Mouse (Mus musculus): ENCODE measurements at regions not wholly inside any gene's neighbourhood (a gene's known extent, or its start where the extent isn't known, plus 50 kb on each side); places are given as distances from the start of the nearest gene placed in this dataset.

GRCm38 (mm10) chr14:102302826-102303225, 573.1 kb downstream of the Lmo7 start:
- no peak overlapping the region for H3K9ac ChIP-seq (replicated peaks)
- no peaks in the 10 kb centered on the region for H3K9me3 ChIP-seq (ENCODE audit: control insufficient read depth, low read length)
- no peaks in the 10 kb centered on the region for H3K27me3 ChIP-seq (ENCODE audit: control insufficient read depth, insufficient read depth, low read length)
- DNase-seq (ENCODE audit: low read depth in 3 of 3, low spot score in 3 of 3) (no peak), ATAC-seq (ENCODE audit: insufficient read depth) (no peak)
- 42% methylated on average over 2 of the region's 2 CpGs for WGBS (ENCODE audit: insufficient replicate concordance)
- H3K4me1 ChIP-seq (replicated peaks; ENCODE audit: control insufficient read depth in 2 of 2, insufficient read depth in 2 of 2, low read length in 1 of 2) = no peaks in the 10 kb centered on the region
- H3K36me3 ChIP-seq (replicated peaks; ENCODE audit: control insufficient read depth, insufficient read depth, low read depth) = no peaks in the 10 kb centered on the region
- no peak overlapping the region for H3K4me3 ChIP-seq (ENCODE audit: insufficient read depth in 1 of 2, low read depth in 2 of 2, low read length in 2 of 2)
- H3K27ac ChIP-seq = no peak overlapping the region
- no peak overlapping the region for H3K4me2 ChIP-seq (ENCODE audit: low read depth)
- TF ChIP-seq EP300 (IDR thresholded peaks at IDR 0.05; ENCODE audit: low read depth) (no peak), CTCF (IDR thresholded peaks at IDR 0.05; ENCODE audit: low read depth) (no peak)

- no peak overlapping the region for H3K9ac ChIP-seq (replicated peaks)
- no peaks in the 10 kb centered on the region for H3K36me3 ChIP-seq (replicated peaks; ENCODE audit: control insufficient read depth, insufficient read depth, low read depth)
- ATAC-seq (ENCODE audit: insufficient read depth) = no peak
- H3K27ac ChIP-seq = no peak overlapping the region
- TF ChIP-seq CTCF (IDR thresholded peaks at IDR 0.05; ENCODE audit: low read depth) = no peak
- no peak for TF ChIP-seq EP300 (IDR thresholded peaks at IDR 0.05; ENCODE audit: low read depth)
- H3K9me3 ChIP-seq (ENCODE audit: control insufficient read depth, low read length) = no peaks in the 10 kb centered on the region
- no peak overlapping the region for H3K4me2 ChIP-seq (ENCODE audit: low read depth)
- H3K4me1 ChIP-seq (replicated peaks; ENCODE audit: control insufficient read depth in 2 of 2, insufficient read depth in 2 of 2, low read length in 1 of 2) = no peaks in the 10 kb centered on the region
- no peak overlapping the region for H3K4me3 ChIP-seq (ENCODE audit: insufficient read depth in 1 of 2, low read depth in 2 of 2, low read length in 2 of 2)
- no peak for DNase-seq (ENCODE audit: low read depth in 3 of 3, low spot score in 3 of 3)
- WGBS (ENCODE audit: insufficient replicate concordance) = 69% methylated on average over 6 of the region's 6 CpGs
- H3K27me3 ChIP-seq (ENCODE audit: control insufficient read depth, insufficient read depth, low read length) = no peaks in the 10 kb centered on the region
Observed at GRCm38 (mm10) chr14:102300251-102300650, 570.5 kb downstream of the Lmo7 start.

- no peak for DNase-seq (ENCODE audit: low read depth in 3 of 3, low spot score in 3 of 3)
- WGBS (ENCODE audit: insufficient replicate concordance) = 69% methylated on average over 1 of the region's 1 CpGs
- H3K36me3 ChIP-seq (replicated peaks; ENCODE audit: control insufficient read depth, insufficient read depth, low read depth) = no peaks in the 10 kb centered on the region
- no peak overlapping the region for H3K4me2 ChIP-seq (ENCODE audit: low read depth)
- no peaks in the 10 kb centered on the region for H3K4me1 ChIP-seq (replicated peaks; ENCODE audit: control insufficient read depth in 2 of 2, insufficient read depth in 2 of 2, low read length in 1 of 2)
- no peak overlapping the region for H3K27ac ChIP-seq
- no peak overlapping the region for H3K9ac ChIP-seq (replicated peaks)
- no peak for TF ChIP-seq CTCF (IDR thresholded peaks at IDR 0.05; ENCODE audit: low read depth)
- no peak for TF ChIP-seq EP300 (IDR thresholded peaks at IDR 0.05; ENCODE audit: low read depth)
- no peaks in the 10 kb centered on the region for H3K9me3 ChIP-seq (ENCODE audit: control insufficient read depth, low read length)
- H3K4me3 ChIP-seq (ENCODE audit: insufficient read depth in 1 of 2, low read depth in 2 of 2, low read length in 2 of 2) = no peak overlapping the region
- ATAC-seq (ENCODE audit: insufficient read depth) = no peak
- no peaks in the 10 kb centered on the region for H3K27me3 ChIP-seq (ENCODE audit: control insufficient read depth, insufficient read depth, low read length)
Observed at GRCm38 (mm10) chr14:102291361-102291760, 561.6 kb downstream of the Lmo7 start.

- TF ChIP-seq CTCF (IDR thresholded peaks at IDR 0.05; ENCODE audit: low read depth) = no peak
- no peak for TF ChIP-seq EP300 (IDR thresholded peaks at IDR 0.05; ENCODE audit: low read depth)
- Histone ChIP-seq H3K9ac (replicated peaks) (no peak overlapping the region), H3K36me3 (replicated peaks; ENCODE audit: control insufficient read depth, insufficient read depth, low read depth) (no peaks in the 10 kb centered on the region), H3K4me2 (ENCODE audit: low read depth) (no peak overlapping the region), H3K9me3 (ENCODE audit: control insufficient read depth, low read length) (no peaks in the 10 kb centered on the region), H3K27me3 (ENCODE audit: control insufficient read depth, insufficient read depth, low read length) (no peaks in the 10 kb centered on the region), H3K27ac (no peak overlapping the region), H3K4me1 (replicated peaks; ENCODE audit: control insufficient read depth in 2 of 2, insufficient read depth in 2 of 2, low read length in 1 of 2) (no peaks in the 10 kb centered on the region), H3K4me3 (ENCODE audit: insufficient read depth in 1 of 2, low read depth in 2 of 2, low read length in 2 of 2) (no peak overlapping the region)
- 47% methylated on average over 5 of the region's 5 CpGs for WGBS (ENCODE audit: insufficient replicate concordance)
- ATAC-seq (ENCODE audit: insufficient read depth) (no peak), DNase-seq (ENCODE audit: low read depth in 3 of 3, low spot score in 3 of 3) (no peak)
Observed at GRCm38 (mm10) chr14:102250076-102250475, 520.3 kb downstream of the Lmo7 start.

- no peak overlapping the region for H3K4me3 ChIP-seq (ENCODE audit: insufficient read depth in 1 of 2, low read depth in 2 of 2, low read length in 2 of 2)
- WGBS (ENCODE audit: insufficient replicate concordance) = 49% methylated on average over 2 of the region's 2 CpGs
- no peak overlapping the region for H3K27ac ChIP-seq
- no peaks in the 10 kb centered on the region for H3K36me3 ChIP-seq (replicated peaks; ENCODE audit: control insufficient read depth, insufficient read depth, low read depth)
- ATAC-seq (ENCODE audit: insufficient read depth) = no peak
- no peak overlapping the region for H3K4me2 ChIP-seq (ENCODE audit: low read depth)
- H3K4me1 ChIP-seq (replicated peaks; ENCODE audit: control insufficient read depth in 2 of 2, insufficient read depth in 2 of 2, low read length in 1 of 2) = no peaks in the 10 kb centered on the region
- H3K27me3 ChIP-seq (ENCODE audit: control insufficient read depth, insufficient read depth, low read length) = no peaks in the 10 kb centered on the region
- no peaks in the 10 kb centered on the region for H3K9me3 ChIP-seq (ENCODE audit: control insufficient read depth, low read length)
- DNase-seq (ENCODE audit: low read depth in 3 of 3, low spot score in 3 of 3) = no peak
- no peak for TF ChIP-seq CTCF (IDR thresholded peaks at IDR 0.05; ENCODE audit: low read depth)
- TF ChIP-seq EP300 (IDR thresholded peaks at IDR 0.05; ENCODE audit: low read depth) = no peak
- no peak overlapping the region for H3K9ac ChIP-seq (replicated peaks)
Observed at GRCm38 (mm10) chr14:102248581-102248980, 518.8 kb downstream of the Lmo7 start.
